Mouse (Mus musculus): ENCODE measurements around the gene Clca2. TPM values are rescaled to one million over a fixed set of nuclear protein-coding genes. Genes with fewer than 3 reads are reported as not detected.
"Not testable (repeated sequence)": the region's sequence is repeated elsewhere in the genome, so short reads cannot be mapped to it uniquely, and the experiment has no call there.

The Clca2 gene
- total RNA-seq, 1 experiment from 2014 or later = not detected

GRCm38 (mm10) chr3:145087857-145088598 is 11.2 kb downstream of the Clca2 start:
- no peak for ATAC-seq (replicated peaks; ENCODE audit: low read depth, poor library complexity, severe bottlenecking)

- no peak for ATAC-seq (replicated peaks; ENCODE audit: low read depth, poor library complexity, severe bottlenecking)
Measured at GRCm38 (mm10) chr3:145086180-145086579, 13.1 kb downstream of the Clca2 start.

- no peak for ATAC-seq (replicated peaks; ENCODE audit: low read depth, poor library complexity, severe bottlenecking)
Measured at GRCm38 (mm10) chr3:145083081-145083480, 16.2 kb downstream of the Clca2 start.

GRCm38 (mm10) chr3:145080904-145081303 is 18.3 kb downstream of the Clca2 start:
- no peak for ATAC-seq (replicated peaks; ENCODE audit: low read depth, poor library complexity, severe bottlenecking)

- no peak for ATAC-seq (replicated peaks; ENCODE audit: low read depth, poor library complexity, severe bottlenecking)
Measured at GRCm38 (mm10) chr3:145078405-145078804, 20.8 kb downstream of the Clca2 start.

GRCm38 (mm10) chr3:145072339-145072738 is 26.9 kb downstream of the Clca2 start:
- ATAC-seq (replicated peaks; ENCODE audit: low read depth, poor library complexity, severe bottlenecking) = no peak

GRCm38 (mm10) chr3:145068964-145069363 is 30.3 kb downstream of the Clca2 start:
- no peak for ATAC-seq (replicated peaks; ENCODE audit: low read depth, poor library complexity, severe bottlenecking)

- ATAC-seq (replicated peaks; ENCODE audit: low read depth, poor library complexity, severe bottlenecking) = not testable (repeated sequence)
Measured at GRCm38 (mm10) chr3:145055138-145055537, 44.1 kb downstream of the Clca2 start.

GRCm38 (mm10) chr3:145049820-145050219 is 49.4 kb downstream of the Clca2 start:
- ATAC-seq (replicated peaks; ENCODE audit: low read depth, poor library complexity, severe bottlenecking) = peak; percentile 96

GRCm38 (mm10) chr3:145038813-145039212 is 60.4 kb downstream of the Clca2 start:
- no peak for ATAC-seq (replicated peaks; ENCODE audit: low read depth, poor library complexity, severe bottlenecking)

- no peak for ATAC-seq (replicated peaks; ENCODE audit: low read depth, poor library complexity, severe bottlenecking)
Measured at GRCm38 (mm10) chr3:145032676-145033075, 66.6 kb downstream of the Clca2 start, which contains the start of gene Clca1. Gene Clca1, minus strand, starts transcription at chr3:145032776.

GRCm38 (mm10) chr3:145028036-145028435 is 71.2 kb downstream of the Clca2 start:
- no peak for ATAC-seq (replicated peaks; ENCODE audit: low read depth, poor library complexity, severe bottlenecking)

GRCm38 (mm10) chr3:145026750-145027149 is 72.5 kb downstream of the Clca2 start:
- peak; percentile 83 for ATAC-seq (replicated peaks; ENCODE audit: low read depth, poor library complexity, severe bottlenecking)

Other genes starting within 250 kb of the Clca2 start
- not detected in 2 replicates for gene Clca4b, start 166.9 kb downstream of the Clca2 start, total RNA-seq (2017)
- not detected in 2 replicates for gene Clca4a, start 124.4 kb downstream of the Clca2 start, total RNA-seq (2017)
- not detected in 2 replicates for gene Clca1, start 66.7 kb downstream of the Clca2 start, total RNA-seq (2017)
- gene Odf2l, start 19.1 kb upstream of the Clca2 start, total RNA-seq (2017) = 44.5 and 47.3 TPM in 2 replicates
- gene Col24a1, start 193.0 kb upstream of the Clca2 start, total RNA-seq (2017) = not detected in 2 replicates